ENCODE assay signal across 21 mouse cellular contexts in the genomic region with DNA sequence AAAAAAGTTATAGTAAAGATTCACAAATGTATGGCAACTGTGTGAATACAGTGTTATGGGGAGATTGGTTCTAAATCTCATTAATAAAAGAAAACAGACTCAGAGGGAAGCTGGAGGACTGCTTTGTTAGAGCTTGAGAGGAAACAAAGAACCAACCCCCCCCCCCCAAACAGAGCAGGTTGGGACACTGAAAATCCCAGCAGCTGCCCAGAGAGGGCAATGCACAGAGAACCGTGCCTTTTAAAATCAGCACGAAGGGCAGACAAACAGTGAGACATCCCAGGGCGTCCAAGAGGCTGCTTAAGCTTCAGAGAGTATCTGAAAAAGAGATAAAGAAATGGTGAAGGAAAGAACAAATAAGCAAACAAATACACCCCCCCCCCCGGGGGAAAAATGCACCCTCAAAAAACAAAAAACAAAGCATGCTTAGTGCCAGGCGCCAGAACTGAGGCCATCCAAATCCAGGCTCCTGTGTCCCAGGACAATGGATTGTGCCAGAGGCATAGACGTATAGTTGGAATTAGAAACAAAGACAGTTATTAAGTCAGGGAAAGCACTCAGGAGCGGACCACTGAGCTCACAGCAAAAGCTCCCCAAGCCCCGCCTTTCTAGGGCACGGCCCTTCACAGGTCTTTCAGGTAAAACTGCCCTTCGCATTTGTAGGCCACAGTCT.
DNase-seq lines count a peak whose midpoint lies in the region; ATAC-seq lines count a peak whose summit lies in the region.
"Had no signal": no experiment of that assay in that cellular context is flagged by ENCODE, and none has a peak within 500 bp of the region (broad histone marks: within the 10 kb centered on the region; RNA-seq: fewer than 3 reads in every experiment).

No protein-coding gene starts in this region.

- peak; percentile 79 for DNase-seq in heart, adult 11 months
- no peak for DNase-seq in heart, postnatal 36 days
- DNase-seq in midbrain, embryonic 11.5 days (ENCODE audit: low spot score, missing footprints): peak; percentile 85
- no peak for DNase-seq in right cerebral cortex, postnatal 25 days
- DNase-seq: adrenal gland, postnatal 10 days; cerebellum, adult 8-10 months; cerebellum, postnatal 36 days; gastrocnemius, postnatal 36 days; kidney, adult 8-10 months; kidney, postnatal 25 days; liver, embryonic 13.5 days; lung, adult 2 months; lung, postnatal 14 days; thymus, adult 2 months had no signal

- no peak overlapping the region for H3K9ac ChIP-seq in midbrain, embryonic 11.5 days (ENCODE audit: low read length)
- no peak overlapping the region for H3K9ac ChIP-seq in midbrain, embryonic 16.5 days (ENCODE audit: low read depth, low read length)
- no peak overlapping the region for H3K9ac ChIP-seq in midbrain, embryonic 12.5 days (replicated peaks)
- H3K9ac ChIP-seq: heart, embryonic 15.5 days; intestine, embryonic 15.5 days; liver, embryonic 13.5 days had no signal

- no peaks in the 10 kb centered on the region for H3K9me3 ChIP-seq in midbrain, embryonic 11.5 days (ENCODE audit: control insufficient read depth, low read length)
- no peaks in the 10 kb centered on the region for H3K9me3 ChIP-seq in midbrain, embryonic 16.5 days (replicated peaks; ENCODE audit: control insufficient read depth, low read length, poor library complexity, severe bottlenecking)
- no peaks in the 10 kb centered on the region for H3K9me3 ChIP-seq in midbrain, embryonic 12.5 days
- H3K9me3 ChIP-seq: heart, embryonic 15.5 days; intestine, embryonic 15.5 days; liver, embryonic 13.5 days had no signal

- no peak overlapping the region for H3K27ac ChIP-seq in midbrain, embryonic 11.5 days (ENCODE audit: low read depth, low read length)
- H3K27ac ChIP-seq in midbrain, embryonic 16.5 days (ENCODE audit: low read length): no peak overlapping the region
- no peak overlapping the region for H3K27ac ChIP-seq in midbrain, embryonic 12.5 days (replicated peaks)
- H3K27ac ChIP-seq: heart, embryonic 15.5 days; intestine, embryonic 15.5 days; liver, embryonic 13.5 days; stomach, postnatal 0 days had no signal

- 22% methylated on average over 10 of the region's 10 CpGs for WGBS in midbrain, embryonic 11.5 days
- 17% methylated on average over 10 of the region's 10 CpGs for whole genome bisulfite sequencing in midbrain, embryonic 16.5 days
- 20% methylated on average over 10 of the region's 10 CpGs for WGBS in midbrain, embryonic 12.5 days

- no peak overlapping the region for H3K4me3 ChIP-seq in midbrain, embryonic 11.5 days (ENCODE audit: low read depth, low read length)
- H3K4me3 ChIP-seq in midbrain, embryonic 16.5 days (ENCODE audit: low read depth, low read length): no peak overlapping the region
- no peak overlapping the region for H3K4me3 ChIP-seq in midbrain, embryonic 12.5 days
- H3K4me3 ChIP-seq: heart, embryonic 15.5 days; intestine, embryonic 15.5 days; liver, embryonic 13.5 days had no signal

- no peak overlapping the region for H3K4me2 ChIP-seq in midbrain, embryonic 11.5 days
- H3K4me2 ChIP-seq in midbrain, embryonic 16.5 days (ENCODE audit: low read length): no peak overlapping the region
- no peak overlapping the region for H3K4me2 ChIP-seq in midbrain, embryonic 12.5 days (replicated peaks)
- H3K4me2 ChIP-seq: heart, embryonic 15.5 days; intestine, embryonic 15.5 days; liver, embryonic 13.5 days had no signal

- H3K4me1 ChIP-seq in midbrain, embryonic 11.5 days (ENCODE audit: control insufficient read depth, insufficient read depth, low read length): peaks cover 6% of the 10 kb centered on the region; the same call in 1 of the 2 replicates
- peaks cover 3% of the 10 kb centered on the region; the same call in 1 of the 2 replicates for H3K4me1 ChIP-seq in midbrain, embryonic 16.5 days (ENCODE audit: control insufficient read depth, insufficient read depth, low read length)
- peaks cover 14% of the 10 kb centered on the region for H3K4me1 ChIP-seq in midbrain, embryonic 12.5 days
- H3K4me1 ChIP-seq: liver, embryonic 13.5 days had no signal

- intact Hi-C loops in heart, postnatal 36 days (cut with DNase I): no loop called here

- ATAC-seq in midbrain, embryonic 11.5 days (ENCODE audit: low FRiP score): peak; percentile 75
- ATAC-seq in midbrain, embryonic 16.5 days: no peak
- ATAC-seq in midbrain, embryonic 12.5 days (ENCODE audit: low FRiP score, low read depth): peak; percentile 81
- no peak for ATAC-seq in CD4-positive, CD25-positive, alpha-beta regulatory T cell, adult 4 months
- ATAC-seq: forebrain, embryonic 16.5 days; intestine, embryonic 15.5 days had no signal

- H3K27me3 ChIP-seq in midbrain, embryonic 11.5 days (ENCODE audit: control insufficient read depth, insufficient read depth, low read length): no peaks in the 10 kb centered on the region
- no peaks in the 10 kb centered on the region for H3K27me3 ChIP-seq in midbrain, embryonic 16.5 days (ENCODE audit: control insufficient read depth, insufficient read depth, low read depth, low read length)
- peaks cover 6% of the 10 kb centered on the region; the same call in 1 of the 2 replicates for H3K27me3 ChIP-seq in midbrain, embryonic 12.5 days
- H3K27me3 ChIP-seq: heart, embryonic 15.5 days; intestine, embryonic 15.5 days; liver, embryonic 13.5 days had no signal

- no peaks in the 10 kb centered on the region for H3K36me3 ChIP-seq in midbrain, embryonic 11.5 days (ENCODE audit: control insufficient read depth, insufficient read depth, low read length)
- H3K36me3 ChIP-seq in midbrain, embryonic 16.5 days (ENCODE audit: control insufficient read depth, insufficient read depth, low read length): no peaks in the 10 kb centered on the region
- no peaks in the 10 kb centered on the region for H3K36me3 ChIP-seq in midbrain, embryonic 12.5 days
- H3K36me3 ChIP-seq: heart, embryonic 15.5 days; intestine, embryonic 15.5 days; liver, embryonic 13.5 days had no signal

Comparison
In these comparisons a context has a peak if more than half of its experiments do, and no peak if none do; other contexts are left out.
1. DNase-seq: peak in heart, adult 11 months (single experiment) and midbrain, embryonic 11.5 days (single experiment); none in heart, postnatal 36 days (0 of 2) and right cerebral cortex, postnatal 25 days (single experiment).
2. ATAC-seq: peak in midbrain, embryonic 11.5 days (single experiment) and midbrain, embryonic 12.5 days (single experiment); none in midbrain, embryonic 16.5 days (single experiment) and CD4-positive, CD25-positive, alpha-beta regulatory T cell, adult 4 months (single experiment).